Mouse (Mus musculus) ovary, postnatal 14 days (tissue): Measurements from ENCODE around the gene Zfp867.

Experiments
- DNase-seq: peaks from one replicate; pipeline ENCODE4 v3.0.0; 2022; ENCODE audit warnings: low spot score

Zfp867 gene

DNA sequence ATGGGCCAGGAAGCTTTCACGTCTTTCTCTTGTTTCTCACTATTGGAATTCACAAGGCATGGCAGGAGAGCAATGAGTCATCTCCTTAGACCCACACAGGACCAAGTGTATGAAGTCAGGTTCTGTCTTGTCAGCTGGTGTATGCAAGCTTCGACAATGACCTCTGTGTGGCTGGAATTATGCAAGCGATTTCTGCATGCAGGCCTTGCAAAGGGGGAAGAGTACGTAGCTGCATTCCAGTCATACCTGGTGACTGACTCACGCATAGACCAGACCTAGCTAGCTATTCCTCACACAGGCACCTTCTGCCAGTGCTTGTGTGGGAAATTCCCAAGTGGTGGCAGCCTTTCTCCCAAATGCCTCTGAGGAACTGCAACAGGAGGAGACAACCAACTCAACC is 13.3 kb downstream of the Zfp867 start:
- DNase-seq, result no peak

DNA sequence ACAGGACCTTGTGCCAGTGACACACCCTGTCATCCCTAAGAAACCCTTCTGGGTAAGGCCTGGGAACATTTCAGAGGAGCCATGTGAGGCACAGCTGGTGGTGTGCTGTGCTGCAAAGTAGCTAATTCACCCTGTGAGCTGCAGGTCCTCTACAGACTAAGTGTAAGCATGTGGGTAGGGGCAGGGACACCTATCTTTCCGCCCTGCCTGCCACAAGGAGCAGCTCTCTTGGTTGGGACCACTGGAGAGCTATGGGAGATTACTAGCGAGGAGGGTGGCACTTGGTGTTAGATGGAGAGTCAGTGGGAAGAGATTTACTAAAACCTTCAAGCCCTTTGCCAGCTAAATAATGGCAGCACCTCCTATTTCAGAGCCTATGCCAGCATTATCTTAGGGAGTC is 15.4 kb downstream of the Zfp867 start:
- no peak for DNase-seq

GRCm38 (mm10) chr11:59456346-59456745 is 15.9 kb downstream of the Zfp867 start:
- DNase-seq, result no peak

GRCm38 (mm10) chr11:59451086-59451485 is 21.2 kb downstream of the Zfp867 start, which contains the start of gene Snap47:
Gene Snap47 (minus strand): TSS chr11:59451186.
- DNase-seq, result no peak

DNA sequence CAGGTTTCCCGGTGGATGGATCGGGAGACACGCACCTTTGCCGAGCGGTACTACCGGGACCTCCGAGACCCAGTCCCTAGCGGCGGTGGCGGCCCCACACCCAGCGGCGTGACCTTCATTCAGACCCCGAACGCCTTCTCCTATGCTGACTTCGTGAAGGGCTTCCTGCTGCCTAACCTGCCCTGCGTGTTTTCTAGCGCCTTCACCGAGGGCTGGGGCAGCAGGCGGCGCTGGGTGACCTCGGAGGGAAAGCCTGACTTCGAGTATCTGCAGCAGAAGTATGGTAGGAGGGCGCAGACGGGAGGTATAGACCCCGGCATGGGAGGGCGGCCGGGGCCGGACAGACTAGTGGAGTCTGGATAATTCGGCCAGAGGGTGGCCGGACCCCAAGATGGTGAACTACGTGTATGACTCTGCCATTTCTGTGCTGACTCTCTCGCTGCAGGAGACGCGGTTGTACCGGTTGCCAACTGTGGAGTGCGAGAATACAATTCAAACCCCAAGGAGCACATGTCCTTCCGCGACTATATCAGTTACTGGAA is 22.0 kb downstream of the Zfp867 start:
- DNase-seq, result no peak

DNA sequence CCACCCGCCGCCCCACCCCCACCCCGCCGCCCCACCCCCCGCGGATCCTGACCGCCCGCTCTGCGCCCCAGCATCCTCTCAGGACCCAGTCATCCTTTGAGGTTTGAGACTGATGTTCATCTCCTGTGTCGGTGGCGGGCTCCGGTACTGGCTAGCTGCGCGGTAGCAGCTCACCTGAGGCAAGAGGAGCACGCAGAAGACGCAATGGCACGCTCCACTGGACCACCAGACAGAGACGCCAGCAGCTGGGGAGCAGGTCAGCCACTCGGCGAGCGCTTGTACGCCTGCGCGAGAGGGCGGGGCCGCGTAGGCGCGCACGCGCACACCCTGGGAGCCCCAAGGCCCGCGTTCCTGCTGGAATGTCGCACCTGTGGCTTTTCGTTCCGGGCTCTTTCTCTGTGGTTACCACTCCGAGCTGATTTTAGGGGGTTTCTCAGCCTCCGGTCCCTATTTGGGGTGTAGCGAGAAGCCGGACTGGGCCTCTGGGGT is 22.5 kb downstream of the Zfp867 start, which contains the start of gene Jmjd4:
Gene Jmjd4, plus strand, starts transcription at position 305 of the 489 bp plus-strand sequence.
- DNase-seq, result peak; percentile 90

DNA sequence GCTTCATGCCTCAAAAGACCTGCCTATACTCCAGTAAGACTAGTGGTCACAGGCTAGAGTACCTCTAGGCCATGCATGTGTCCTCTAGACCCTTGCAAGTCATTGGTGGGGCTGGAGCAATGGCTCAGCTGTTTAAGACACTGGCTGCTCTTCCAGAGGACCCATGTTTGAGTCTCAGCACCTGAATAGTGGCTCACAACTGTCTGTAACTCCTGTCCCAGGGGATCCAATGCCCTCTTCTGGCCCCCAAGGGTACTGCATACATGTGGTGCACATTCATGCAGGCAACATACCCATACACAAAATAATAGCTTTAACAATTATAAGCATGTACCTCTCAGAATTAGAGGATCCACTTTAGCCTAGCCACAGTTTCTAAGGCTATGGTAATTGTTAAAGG is 29.2 kb downstream of the Zfp867 start:
- no peak for DNase-seq

GRCm38 (mm10) chr11:59437954-59438353 is 34.3 kb downstream of the Zfp867 start:
- DNase-seq, result no peak

GRCm38 (mm10) chr11:59432261-59432660 is 40.0 kb downstream of the Zfp867 start:
- DNase-seq, result no peak

DNA sequence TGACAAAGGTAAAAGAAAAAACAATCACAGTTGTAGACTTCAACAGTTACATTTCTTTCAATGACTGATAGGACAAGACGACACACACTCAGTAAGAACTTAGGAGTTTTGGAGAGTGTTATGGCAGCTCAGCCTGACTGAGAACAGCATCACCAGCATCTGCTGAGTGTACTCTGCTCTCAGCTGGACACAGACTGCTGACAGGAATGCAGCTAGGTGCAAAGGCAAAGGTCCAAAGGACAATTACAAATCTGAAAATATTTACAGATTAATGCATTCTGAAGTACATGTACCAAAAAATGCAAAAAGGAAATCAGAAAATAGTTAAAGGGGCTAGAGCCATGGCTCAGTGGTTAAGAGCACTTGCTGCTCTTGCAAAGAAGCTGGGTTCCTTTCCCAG is 42.3 kb downstream of the Zfp867 start:
- no peak for DNase-seq

- no peak for DNase-seq
These were observed 44.1 kb downstream of the Zfp867 start for GRCm38 (mm10) chr11:59428057-59428660.

DNA sequence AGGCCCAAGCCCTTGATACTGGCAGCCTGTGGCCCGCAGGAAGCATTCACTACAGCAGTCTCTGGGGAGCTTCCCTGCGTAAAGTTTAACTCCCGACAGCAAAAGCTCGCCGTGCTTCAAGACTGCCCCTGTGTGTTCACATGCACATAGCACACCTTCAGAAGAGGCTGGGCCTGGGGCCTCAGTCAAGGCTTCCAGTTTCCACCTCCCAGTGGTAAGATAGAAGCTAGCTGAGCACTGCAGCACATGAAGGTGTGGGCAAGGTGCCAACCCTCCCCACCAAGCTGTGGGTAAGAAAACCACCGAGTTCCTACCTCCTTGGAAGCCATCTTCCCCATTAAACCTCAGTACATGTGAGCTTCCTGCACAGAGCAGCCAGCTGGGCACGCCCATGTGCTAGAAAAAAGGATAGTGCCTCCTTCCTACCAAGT is 46.6 kb downstream of the Zfp867 start:
- peak; percentile 37 for DNase-seq

- DNase-seq, result no peak
These were observed 49.2 kb downstream of the Zfp867 start for GRCm38 (mm10) chr11:59423010-59423588.

- DNase-seq, result no peak
These were observed 50.3 kb downstream of the Zfp867 start for GRCm38 (mm10) chr11:59421967-59422366.

DNA sequence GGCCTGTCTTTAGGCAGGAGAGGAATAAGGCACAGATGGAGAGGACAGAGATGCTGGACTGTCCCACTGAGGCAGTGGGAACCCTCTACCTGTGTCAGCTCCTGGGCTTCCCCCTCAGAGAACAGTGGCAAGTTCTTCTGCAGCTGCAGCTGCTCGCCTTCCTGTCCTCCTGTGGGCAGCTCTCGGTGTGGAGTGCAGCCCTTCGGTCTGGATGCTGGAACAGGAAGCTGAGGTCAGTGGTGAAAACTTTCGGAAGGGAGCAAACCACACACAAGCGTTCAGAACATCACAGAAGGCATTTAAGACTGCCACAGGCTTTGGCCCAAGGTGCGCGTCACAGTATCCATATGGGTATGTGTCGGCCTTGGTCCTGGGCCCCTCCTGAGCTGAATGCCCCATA is 50.8 kb downstream of the Zfp867 start:
- no peak for DNase-seq

DNA sequence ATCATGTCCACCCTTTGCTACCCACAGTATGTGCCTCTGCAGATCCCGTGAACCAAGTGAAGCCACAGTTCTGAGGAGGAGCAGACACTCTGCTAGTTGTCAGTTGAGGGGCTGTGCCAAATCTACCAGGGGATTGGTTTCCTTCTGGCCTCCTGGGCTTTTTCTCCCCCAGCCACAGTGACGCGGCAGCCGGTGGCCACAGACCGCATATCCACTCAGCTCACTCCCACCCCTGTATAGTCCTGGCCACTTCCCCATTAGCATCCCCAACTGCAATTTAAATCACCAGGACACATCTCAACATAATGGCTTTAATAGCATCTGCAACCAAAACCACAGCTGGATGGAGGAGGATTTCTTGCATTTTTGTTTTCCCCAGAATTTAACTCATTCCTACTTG is 53.6 kb downstream of the Zfp867 start:
- DNase-seq, result no peak

- no peak for DNase-seq
These were observed 59.0 kb downstream of the Zfp867 start for GRCm38 (mm10) chr11:59412999-59413863.

DNA sequence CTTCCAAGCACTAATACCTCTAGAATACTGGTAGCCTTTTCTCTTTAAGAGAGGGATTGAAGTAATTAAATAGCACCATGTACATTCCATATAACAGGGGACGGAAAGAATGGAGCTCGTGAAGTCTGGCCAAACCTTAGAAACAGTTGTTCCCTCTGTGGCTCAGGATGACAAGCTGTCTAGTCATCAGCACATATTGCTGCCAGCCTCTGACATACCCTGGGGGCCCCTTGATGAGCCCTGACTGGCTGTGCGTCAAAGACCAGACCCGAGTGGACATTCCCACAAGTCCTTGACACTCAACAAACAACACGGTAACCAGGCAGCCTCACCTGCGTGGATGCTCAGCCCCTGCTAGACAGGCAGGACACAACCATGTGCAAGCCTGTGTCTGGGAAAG is 60.2 kb downstream of the Zfp867 start:
- no peak for DNase-seq
